Mouse (Mus musculus) liver, embryonic 16.5 days (tissue): Measurements from ENCODE around the gene Tjp1. TPM values are rescaled to one million over a fixed set of nuclear protein-coding genes. Genes with fewer than 3 reads are reported as not detected.
A peak's percentile ranks its signal among the peaks of the same experiment; 100 is the strongest.

Source experiments
- ATAC-seq: fragments of 200-750 bp; cut with Nextera tagmentation; 2 replicates; pipeline ENCODE4 v1.8.0; 2017; ENCODE audit warnings: low read depth, mild to moderate bottlenecking, moderate number of reproducible peaks, moderate library complexity
- H3K27ac ChIP-seq: fragments of 300-500 bp; sonication (generic); 2 replicates; pipeline ENCODE4 v1.5.1; 2014; ENCODE audit warnings: mild to moderate bottlenecking, low read length
- H3K27me3 ChIP-seq: fragments of 300-500 bp; sonication (generic); 2 replicates; pipeline ENCODE4 v1.6.1; 2014; ENCODE audit warnings: low read depth, low read length, mixed read lengths; ENCODE audit not compliant: control insufficient read depth, insufficient read depth
- H3K36me3 ChIP-seq: fragments of 300-500 bp; sonication (generic); 2 replicates; pipeline ENCODE4 v1.6.1; 2014; ENCODE audit warnings: mild to moderate bottlenecking; ENCODE audit not compliant: control insufficient read depth, insufficient read depth
- H3K4me1 ChIP-seq: fragments of 300-500 bp; sonication (generic); 2 replicates; pipeline ENCODE4 v1.6.1; 2014; ENCODE audit warnings: low read depth, low read length, mixed read lengths; ENCODE audit not compliant: control insufficient read depth
- H3K4me2 ChIP-seq: fragments of 300-500 bp; sonication (generic); 2 replicates; pipeline ENCODE4 v1.6.1; 2014; ENCODE audit warnings: low read depth, low read length, mixed read lengths
- H3K4me3 ChIP-seq: fragments of 300-500 bp; sonication (generic); 2 replicates; pipeline ENCODE4 v1.5.1; 2014; ENCODE audit warnings: low read depth, mild to moderate bottlenecking, low read length
- H3K9ac ChIP-seq: fragments of 300-500 bp; sonication (generic); 2 replicates; pipeline ENCODE4 v1.6.1; 2014; ENCODE audit warnings: low read depth, low read length
- H3K9me3 ChIP-seq: fragments of 300-500 bp; sonication (generic); replicated peaks from 2 replicates; pipeline ENCODE4 v1.6.1; 2016; ENCODE audit warnings: low read length; ENCODE audit not compliant: control insufficient read depth
- WGBS: fragments of 180-500 bp; shearing (Covaris S2); extraction: QIAGEN DNeasy Blood & Tissue Kit; methylation state at CpG from one replicate; pipeline ENCODE4 v1.1.7; 2014; ENCODE audit not compliant: insufficient replicate concordance; 5-methylcytosine and 5-hydroxymethylcytosine counted together
- polyA plus RNA-seq: library from polyadenylated mRNA; unstranded; fragments of >200 nt; fragmentation: Nextera tagmentation; extraction: Ambion mirVana; gene quantifications from 2 replicates; pipeline ENCODE4 v1.2.1, GENCODE M21; 2015

The Tjp1 gene
- polyA plus RNA-seq, 1 experiment from 2014 or later: 5.1 TPM

DNA sequence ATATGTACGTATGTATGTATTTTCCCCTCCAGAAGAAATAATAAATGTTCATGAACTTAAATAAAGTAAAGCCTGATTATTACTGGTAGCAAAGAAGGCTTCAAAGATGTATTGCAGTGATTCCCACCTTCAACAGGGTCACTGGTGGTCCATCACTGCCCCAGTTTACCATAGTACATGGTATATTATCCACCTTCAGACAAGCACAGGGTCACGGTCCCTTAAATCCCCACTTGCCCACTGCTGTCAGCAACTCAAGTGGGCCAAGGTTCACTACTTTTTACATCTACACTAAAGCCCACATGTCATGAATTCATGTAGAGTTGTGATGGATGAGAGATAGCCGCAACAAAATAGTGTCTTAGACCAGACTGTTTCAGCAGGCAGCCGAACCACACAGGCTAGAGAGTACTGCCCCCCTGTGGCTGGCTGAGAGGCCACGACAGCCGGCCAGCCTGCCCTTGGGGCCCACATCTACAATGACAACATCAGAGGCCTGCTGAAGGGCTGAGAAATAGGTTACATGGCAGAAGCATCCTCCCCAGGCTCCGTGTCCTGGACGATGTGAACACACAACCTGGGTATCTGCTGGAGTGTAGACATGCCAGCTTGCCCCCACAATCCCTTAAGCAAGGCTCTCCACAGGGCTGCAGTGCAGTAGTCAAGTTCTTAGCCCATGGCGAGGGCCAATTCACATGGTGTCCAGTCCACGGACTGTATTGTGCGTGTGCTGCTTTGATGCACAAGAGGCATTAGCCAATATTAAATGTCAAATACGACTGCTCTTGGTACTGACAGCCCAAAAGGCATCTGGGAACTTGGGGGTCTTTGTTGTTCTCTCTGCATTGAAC, 29.6 kb downstream of the Tjp1 start:
- Histone ChIP-seq H3K4me2 (no peak overlapping the region), H3K27me3 (no peaks in the 10 kb centered on the region), H3K9me3 (no peaks in the 10 kb centered on the region), H3K4me1 (no peaks in the 10 kb centered on the region), H3K4me3 (no peak overlapping the region), H3K27ac (no peak overlapping the region), H3K36me3 (no peaks in the 10 kb centered on the region), H3K9ac (no peak overlapping the region)
- WGBS: 38% methylated on average over 12 of the region's 12 CpGs
- no peak for ATAC-seq

- Histone ChIP-seq H3K4me2 (no peak overlapping the region), H3K9ac (no peak overlapping the region), H3K27me3 (no peaks in the 10 kb centered on the region), H3K4me1 (no peaks in the 10 kb centered on the region), H3K9me3 (no peaks in the 10 kb centered on the region), H3K4me3 (no peak overlapping the region), H3K36me3 (no peaks in the 10 kb centered on the region), H3K27ac (no peak overlapping the region)
- no peak for ATAC-seq
- WGBS: 54% methylated on average over 7 of the region's 7 CpGs
Measured at GRCm38 (mm10) chr7:65490526-65490925, 37.1 kb downstream of the Tjp1 start.

DNA sequence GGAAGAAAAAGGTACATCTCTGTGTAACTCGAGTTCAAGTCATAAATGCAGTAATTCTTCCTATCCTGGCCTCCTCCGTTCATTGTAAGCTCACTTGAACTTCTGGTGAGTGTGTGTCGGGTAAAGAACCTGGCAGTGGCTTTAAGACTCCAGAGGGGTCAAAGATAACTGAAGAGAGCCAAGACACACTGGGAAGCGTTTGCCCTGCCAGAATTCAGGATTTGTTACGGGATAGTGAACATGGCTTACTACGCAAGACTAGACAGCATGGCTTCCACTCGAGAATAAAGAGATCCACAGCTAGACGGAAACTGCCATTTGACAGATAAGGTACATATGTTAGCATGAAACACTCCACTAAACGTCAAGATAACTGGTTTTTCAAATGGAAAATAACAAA, 37.8 kb downstream of the Tjp1 start:
- no peak for ATAC-seq
- H3K27me3 ChIP-seq: no peaks in the 10 kb centered on the region
- 64% methylated on average over 9 of the region's 9 CpGs for WGBS
- no peaks in the 10 kb centered on the region for H3K36me3 ChIP-seq
- no peak overlapping the region for H3K4me2 ChIP-seq
- no peak overlapping the region for H3K27ac ChIP-seq
- H3K9me3 ChIP-seq: no peaks in the 10 kb centered on the region
- no peak overlapping the region for H3K9ac ChIP-seq
- no peaks in the 10 kb centered on the region for H3K4me1 ChIP-seq
- H3K4me3 ChIP-seq: no peak overlapping the region

- H3K4me2 ChIP-seq: no peak overlapping the region
- no peaks in the 10 kb centered on the region for H3K36me3 ChIP-seq
- no peak overlapping the region for H3K4me3 ChIP-seq
- ATAC-seq: no peak
- no peaks in the 10 kb centered on the region for H3K27me3 ChIP-seq
- 85% methylated on average over 6 of the region's 6 CpGs for WGBS
- no peak overlapping the region for H3K27ac ChIP-seq
- H3K4me1 ChIP-seq: no peaks in the 10 kb centered on the region
- no peaks in the 10 kb centered on the region for H3K9me3 ChIP-seq
- no peak overlapping the region for H3K9ac ChIP-seq
Measured at GRCm38 (mm10) chr7:65489195-65489594, 38.4 kb downstream of the Tjp1 start.

DNA sequence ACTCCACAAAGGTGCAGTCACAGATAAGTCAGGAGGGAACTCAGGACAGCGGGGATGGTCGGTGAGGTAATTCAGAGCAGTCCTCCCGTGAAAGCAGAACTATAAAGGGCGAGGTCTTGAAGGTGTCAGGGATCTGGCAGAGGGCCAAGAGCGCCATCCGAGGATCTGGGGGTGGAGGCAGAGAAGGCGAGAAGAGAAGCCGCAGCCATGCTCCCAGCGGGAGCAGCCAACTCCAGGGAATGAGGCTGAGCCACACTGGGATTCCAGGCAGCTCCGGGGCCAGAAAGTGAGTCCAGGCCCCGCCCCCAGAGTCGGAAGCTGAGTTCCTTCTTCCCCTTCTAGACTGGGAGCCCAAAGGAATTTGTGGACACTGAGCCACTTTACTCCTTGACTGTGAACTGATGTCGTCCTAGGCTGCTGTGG, 41.3 kb downstream of the Tjp1 start:
- WGBS: 11% methylated on average over 13 of the region's 13 CpGs
- 0 out of 2 replicates have a peak overlapping the region, but pooled peaks have one; percentile 15 for H3K4me3 ChIP-seq
- no peaks in the 10 kb centered on the region for H3K27me3 ChIP-seq
- H3K27ac ChIP-seq: no peak overlapping the region
- no peak overlapping the region for H3K9ac ChIP-seq
- H3K4me2 ChIP-seq: 0 out of 2 replicates have a peak overlapping the region, but pooled peaks have one; percentile 26
- 0 out of 2 replicates have a peak, but pooled peaks have one; percentile 11 for ATAC-seq
- no peaks in the 10 kb centered on the region for H3K9me3 ChIP-seq
- H3K36me3 ChIP-seq: no peaks in the 10 kb centered on the region
- no peaks in the 10 kb centered on the region for H3K4me1 ChIP-seq

GRCm38 (mm10) chr7:65484170-65484778, 43.3 kb downstream of the Tjp1 start:
- 15% methylated on average over 5 of the region's 5 CpGs for WGBS

DNA sequence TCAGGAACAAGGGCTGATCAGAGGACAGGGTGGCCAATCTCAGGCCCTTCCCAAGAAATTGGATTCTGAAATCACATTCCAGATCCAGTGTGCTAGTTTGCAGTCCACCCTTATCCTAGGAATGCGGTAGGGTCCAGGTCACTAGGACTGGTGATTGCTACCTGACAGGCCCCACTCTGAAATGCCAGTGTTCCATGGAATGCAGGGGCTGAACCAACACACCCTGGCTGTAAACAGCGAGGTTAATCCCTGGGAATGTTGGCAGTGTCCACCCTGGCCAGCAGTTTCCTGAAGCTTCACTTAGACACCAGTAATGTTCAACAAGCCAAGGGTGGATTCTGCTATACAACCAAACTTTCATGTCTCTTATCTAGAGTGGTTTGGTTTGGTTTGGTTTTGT, 45.4 kb downstream of the Tjp1 start:
- H3K27me3 ChIP-seq: no peaks in the 10 kb centered on the region
- WGBS: 47% methylated on average over 2 of the region's 2 CpGs
- H3K36me3 ChIP-seq: no peaks in the 10 kb centered on the region
- H3K27ac ChIP-seq: no peak overlapping the region
- no peaks in the 10 kb centered on the region for H3K4me1 ChIP-seq
- no peak overlapping the region for H3K4me3 ChIP-seq
- no peak overlapping the region for H3K4me2 ChIP-seq
- no peak overlapping the region for H3K9ac ChIP-seq
- H3K9me3 ChIP-seq: no peaks in the 10 kb centered on the region
- no peak for ATAC-seq

More at GRCm38 (mm10) chr7:65484170-65484778, 43.3 kb downstream of the Tjp1 start:
- Histone ChIP-seq H3K9me3 (no peaks in the 10 kb centered on the region), H3K27me3 (no peaks in the 10 kb centered on the region), H3K9ac (no peak overlapping the region), H3K27ac (no peak overlapping the region), H3K4me1 (no peaks in the 10 kb centered on the region), H3K4me3 (no peak overlapping the region), H3K4me2 (no peak overlapping the region), H3K36me3 (no peaks in the 10 kb centered on the region)
- no peak for ATAC-seq

GRCm38 (mm10) chr7:65472048-65472447, 55.5 kb downstream of the Tjp1 start:
- Histone ChIP-seq H3K4me3 (no peak overlapping the region), H3K36me3 (no peaks in the 10 kb centered on the region), H3K4me2 (no peak overlapping the region), H3K27ac (no peak overlapping the region), H3K4me1 (peaks cover under 1% of the 10 kb centered on the region; the same call in 1 of the 2 replicates), H3K9me3 (no peaks in the 10 kb centered on the region), H3K9ac (no peak overlapping the region), H3K27me3 (no peaks in the 10 kb centered on the region)
- WGBS: 41% methylated on average over 3 of the region's 3 CpGs
- ATAC-seq: no peak

DNA sequence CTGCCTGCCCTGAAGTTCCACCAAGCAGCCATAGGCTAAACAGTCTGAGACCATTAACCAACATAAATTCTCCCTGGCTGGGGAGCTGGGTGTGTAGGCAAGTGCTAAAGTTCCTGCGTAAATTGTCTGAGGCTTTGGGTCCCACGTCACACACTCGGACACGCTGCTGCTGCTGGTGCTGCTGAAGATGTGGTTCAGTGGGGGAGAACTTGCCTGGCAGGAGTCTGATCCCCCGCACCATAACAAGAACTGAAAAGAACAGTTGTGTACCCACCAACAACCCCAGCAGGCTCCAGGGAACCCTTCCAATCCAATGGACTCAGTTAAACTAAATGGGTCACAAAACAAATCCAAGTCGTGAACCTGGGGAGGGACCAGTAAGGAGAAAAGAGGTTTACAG, 56.2 kb downstream of the Tjp1 start:
- Histone ChIP-seq H3K9ac (no peak overlapping the region), H3K4me2 (no peak overlapping the region), H3K36me3 (no peaks in the 10 kb centered on the region), H3K27ac (no peak overlapping the region), H3K4me1 (peaks cover 2% of the 10 kb centered on the region; the same call in 1 of the 2 replicates), H3K9me3 (no peaks in the 10 kb centered on the region), H3K4me3 (no peak overlapping the region), H3K27me3 (no peaks in the 10 kb centered on the region)
- 69% methylated on average over 6 of the region's 6 CpGs for WGBS
- ATAC-seq: no peak
